ENCODE assay signal across 8 mouse cellular contexts in the genomic region with DNA sequence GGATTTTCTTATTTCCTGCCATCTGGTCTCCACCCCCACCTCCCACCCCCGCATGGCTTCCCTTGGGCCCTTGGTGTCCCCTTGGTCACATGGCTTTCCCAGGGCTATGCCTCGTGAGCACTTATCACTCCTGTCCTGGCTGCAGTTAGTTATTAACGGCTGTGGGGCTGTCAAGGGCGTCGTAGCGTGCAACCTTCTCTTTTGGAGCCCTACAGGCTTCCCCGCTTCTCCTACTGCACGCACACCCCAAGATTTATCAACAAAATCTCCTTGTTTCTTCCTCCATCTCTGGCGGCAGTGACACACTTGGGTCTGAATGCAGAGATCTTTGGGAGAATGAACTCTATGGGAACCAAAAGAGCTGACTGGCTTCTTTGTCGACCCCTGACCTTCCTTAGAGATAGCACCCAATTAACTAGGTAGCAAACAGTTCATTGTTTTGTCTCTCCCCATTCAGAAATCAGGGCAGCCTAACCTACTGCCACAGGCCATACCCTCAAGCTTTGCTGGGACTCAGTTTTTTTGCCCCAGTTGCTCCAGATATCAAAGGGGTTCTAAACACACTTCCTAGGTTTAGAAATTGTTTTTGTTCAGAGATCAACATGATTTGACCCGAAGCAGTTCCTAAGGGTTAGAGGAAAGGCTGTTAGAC. TPM values are rescaled to one million over a fixed set of nuclear protein-coding genes. Genes with fewer than 3 reads are reported as not detected.
DNase-seq lines count a peak whose midpoint lies in the region; TF ChIP-seq lines count a peak whose summit lies in the region.
"Had no signal": no experiment of that assay in that cellular context is flagged by ENCODE, and none has a peak within 500 bp of the region (broad histone marks: within the 10 kb centered on the region; RNA-seq: fewer than 3 reads in every experiment).

No protein-coding gene starts in this region.

- no peaks in the 10 kb centered on the region for H3K9me3 ChIP-seq in MEL (replicated peaks; ENCODE audit: insufficient read depth, low read length)
- H3K9me3 ChIP-seq: midbrain, embryonic 12.5 days had no signal

- H3K9ac ChIP-seq in MEL (ENCODE audit: control insufficient read depth, low read depth, low read length, poor library complexity, severe bottlenecking), result no peak overlapping the region
- H3K9ac ChIP-seq: midbrain, embryonic 12.5 days had no signal

- DNase-seq in MEL (ENCODE audit: low read depth, low spot score), result peak; percentile 33
- DNase-seq in cerebellum, adult 2 months, result peak; percentile 40 to 49
- DNase-seq in heart, postnatal 4 days, result peak; percentile 63
- peak; percentile 60 for DNase-seq in liver
- no peak for DNase-seq in thymus, postnatal 0 days (ENCODE audit: low spot score)
- DNase-seq in right cerebral cortex, postnatal 10 days (ENCODE audit: low spot score in 2 of 2), result no peak
- DNase-seq in gastrocnemius, postnatal 25 days, result no peak

- TF ChIP-seq POLR2A in MEL (IDR thresholded peaks at IDR 0.05; ENCODE audit: control insufficient read depth in 1 of 2, insufficient read depth in 1 of 2, low read depth in 1 of 2, low read length in 2 of 2, poor library complexity in 1 of 2), result no peak
- TF ChIP-seq POLR2A in cerebellum, adult 2 months (IDR thresholded peaks at IDR 0.05; ENCODE audit: borderline replicate concordance, insufficient read depth, low read length), result no peak

- TF ChIP-seq EP300 in MEL (IDR thresholded peaks at IDR 0.05; ENCODE audit: low read depth in 1 of 2, low read length in 2 of 2), result peak in 1 of 2 experiments; percentile 64; a peak in 2 of 4 replicates

- peaks cover 0 to 15% of the 10 kb centered on the region in 2 experiments; a peak in 3 of 4 replicates for H3K4me1 ChIP-seq in MEL (ENCODE audit: control insufficient read depth in 1 of 2, insufficient read depth in 2 of 2, low read length in 2 of 2)
- peaks cover 9% of the 10 kb centered on the region for H3K4me1 ChIP-seq in cerebellum, adult 2 months (ENCODE audit: control insufficient read depth, insufficient read depth, low read length)

- peaks cover 0 to 11% of the 10 kb centered on the region in 2 experiments; a peak in 2 of 4 replicates for H3K36me3 ChIP-seq in MEL (ENCODE audit: control insufficient read depth in 1 of 2, insufficient read depth in 2 of 2, low read length in 2 of 2)
- H3K36me3 ChIP-seq: midbrain, embryonic 12.5 days had no signal

- H3K4me3 ChIP-seq in MEL (ENCODE audit: control insufficient read depth in 1 of 2, insufficient read depth in 1 of 2, low read depth in 2 of 2, low read length in 2 of 2), result no peak overlapping the region
- H3K4me3 ChIP-seq in cerebellum, adult 2 months (replicated peaks; ENCODE audit: insufficient read depth, low read depth, low read length), result no peak overlapping the region
- H3K4me3 ChIP-seq: midbrain, embryonic 12.5 days had no signal

- WGBS in cerebellum, adult 2 months, result 33% methylated on average over 11 of the region's 11 CpGs

- H3K79me2 ChIP-seq in MEL (ENCODE audit: control insufficient read depth, insufficient read depth, low read length, poor library complexity), result no peaks in the 10 kb centered on the region

- no peak for TF ChIP-seq CTCF in MEL (IDR thresholded peaks at IDR 0.05 in 2 of 3, conservative IDR thresholded peaks at IDR 0.05 in 1 of 3; ENCODE audit: control insufficient read depth in 1 of 3, insufficient read depth in 1 of 3, low read depth in 2 of 3, low read length in 3 of 3, poor library complexity in 1 of 3, severe bottlenecking in 1 of 3)
- no peak for TF ChIP-seq CTCF in cerebellum, adult 2 months (IDR thresholded peaks at IDR 0.05; ENCODE audit: borderline replicate concordance, insufficient read depth, low read depth, low read length)

- peak overlapping the region; percentile 28; the same call in 1 of the 2 replicates for H3K27ac ChIP-seq in MEL (ENCODE audit: control insufficient read depth, low read depth, low read length)
- no peak overlapping the region for H3K27ac ChIP-seq in cerebellum, adult 2 months (ENCODE audit: insufficient read depth, low read length)
- H3K27ac ChIP-seq: midbrain, embryonic 12.5 days had no signal

- no peak for TF ChIP-seq RAD21 in MEL (IDR thresholded peaks at IDR 0.05; ENCODE audit: low read depth, low read length)

- H3K27me3 ChIP-seq in MEL (ENCODE audit: control insufficient read depth in 1 of 2, insufficient read depth in 2 of 2, low read length in 2 of 2), result no peaks in the 10 kb centered on the region; a peak in 1 of 4 replicates
- no peaks in the 10 kb centered on the region for H3K27me3 ChIP-seq in cerebellum, adult 2 months (ENCODE audit: control insufficient read depth, insufficient read depth, low read length)
- H3K27me3 ChIP-seq: midbrain, embryonic 12.5 days had no signal

TF ChIP-seq in MEL, 35 proteins besides CTCF, POLR2A, EP300 and RAD21:
- TF ChIP-seq MYB (IDR thresholded peaks at IDR 0.05; ENCODE audit: low read depth, low read length), result peak; percentile 25; the same call in 1 of the 2 replicates
- TF ChIP-seq USF1 (IDR thresholded peaks at IDR 0.05; ENCODE audit: low read depth, low read length), result peak; percentile 63
- TF ChIP-seq ELF1 (IDR thresholded peaks at IDR 0.05; ENCODE audit: low read depth, low read length), result no peak
- no peak for TF ChIP-seq ETS1 (IDR thresholded peaks at IDR 0.05; ENCODE audit: low read depth, low read length)
- TF ChIP-seq CHD2 (IDR thresholded peaks at IDR 0.05; ENCODE audit: low read length), result no peak
- TF ChIP-seq SIN3A (IDR thresholded peaks at IDR 0.05; ENCODE audit: low read length), result no peak
- TF ChIP-seq MAFK (IDR thresholded peaks at IDR 0.05; ENCODE audit: borderline replicate concordance, low read depth, low read length), result no peak
- TF ChIP-seq HCFC1 (IDR thresholded peaks at IDR 0.05; ENCODE audit: low read depth, low read length), result no peak
- no peak for TF ChIP-seq GABPA (IDR thresholded peaks at IDR 0.05; ENCODE audit: low read depth, low read length)
- peak; percentile 38; the same call in 1 of the 2 replicates for TF ChIP-seq MAX (IDR thresholded peaks at IDR 0.05; ENCODE audit: low read length)
- TF ChIP-seq ZC3H11A (IDR thresholded peaks at IDR 0.05; ENCODE audit: low read depth, low read length), result no peak
TF ChIP-seq in MEL: peak in this region for 3.

RNA-seq across cellular contexts. Expression of gene Gnpnat1, which starts 48.3 kb away (rescaled TPM):
- total RNA-seq in MEL (2012; rRNA removed), result 22.1 and 24.8 TPM in 2 replicates
- 10 to 100 TPM in 1 of 2 experiments, not detected in 1; 26.8 TPM for polyA plus RNA-seq in MEL (2012; ENCODE audit: insufficient read depth in 1 of 2, insufficient read length in 2 of 2, low read depth in 1 of 2, low replicate concordance in 2 of 2, missing spikeins in 1 of 2)
- polyA plus RNA-seq in cerebellum, adult 2 months (2012; rRNA removed), result 14.1 and 14.4 TPM in 2 replicates
- total RNA-seq in heart, postnatal 4 days (2021), result 10 to 100 TPM; 11.3 to 15.5 TPM
- polyA plus RNA-seq in thymus, postnatal 0 days (2015; fragmentation: Nextera tagmentation; extraction: Ambion mirVana), result 30.3 and 40.1 TPM in 2 replicates
- 1 to 10 TPM; 9.2 to 9.7 TPM for total RNA-seq in gastrocnemius, postnatal 25 days (2021)

Comparison
In these comparisons a context has a peak if more than half of its experiments do, and no peak if none do; other contexts are left out.
1. DNase-seq: peak in MEL (single experiment), cerebellum, adult 2 months (2 of 2), heart, postnatal 4 days (single experiment) and liver (single experiment); none in thymus, postnatal 0 days (single experiment), right cerebral cortex, postnatal 10 days (0 of 2) and gastrocnemius, postnatal 25 days (single experiment).